Mouse (Mus musculus): ENCODE results near the gene Nova1. TPM values are rescaled to one million over a fixed set of nuclear protein-coding genes. Genes with fewer than 3 reads are reported as not detected.

Gene Nova1
- total RNA-seq, 1 experiment = 1.6 TPM

DNA sequence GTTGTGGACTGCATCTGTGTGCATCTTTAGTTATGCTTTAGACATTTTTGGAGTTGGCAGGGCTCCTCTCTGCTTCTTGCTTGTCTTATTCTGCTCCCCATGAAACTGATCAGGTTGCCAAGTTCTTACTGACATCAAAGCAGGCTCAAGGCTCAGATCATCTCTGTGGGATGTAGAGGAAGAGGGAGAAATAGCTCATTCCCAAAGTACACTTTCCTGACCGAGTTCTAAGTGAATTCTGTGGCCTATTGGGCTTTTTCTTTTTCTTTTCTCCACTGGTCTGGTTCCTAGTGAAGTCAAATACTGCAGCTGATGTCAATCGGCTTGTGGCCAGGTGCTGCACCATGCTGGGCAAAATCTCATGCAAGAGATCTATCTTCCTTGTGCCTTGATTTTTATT, 152.0 kb downstream of the Nova1 start:
- in situ Hi-C loops (cut with MboI; ENCODE audit: low sequenced_read_pairs in 2 of 2, unreplicated experiment in 2 of 2) = no loop called here
- Histone ChIP-seq H3K4me3 (ENCODE audit: insufficient read depth in 1 of 2, low read depth in 1 of 2, low read length in 2 of 2, poor library complexity in 1 of 2, severe bottlenecking in 1 of 2) (no peak overlapping the region), H3K9me3 (ENCODE audit: control insufficient read depth, insufficient read depth, low read depth, low read length) (no peaks in the 10 kb centered on the region), H3K9ac (ENCODE audit: insufficient read depth, low read depth, low read length, poor library complexity, severe bottlenecking) (no peak overlapping the region), H3K36me3 (ENCODE audit: control insufficient read depth, insufficient read depth, low read length, poor library complexity, severe bottlenecking) (no peaks in the 10 kb centered on the region), H3K27ac (ENCODE audit: insufficient read depth, low read depth, low read length, poor library complexity, severe bottlenecking) (no peak overlapping the region), H3K4me1 (ENCODE audit: control insufficient read depth in 2 of 2, insufficient read depth in 2 of 2, low read length in 2 of 2, poor library complexity in 1 of 2) (no peaks in the 10 kb centered on the region)
- DNase-seq (ENCODE audit: low read depth, low spot score) = no peak
- TF ChIP-seq ZNF384 (IDR thresholded peaks at IDR 0.05; ENCODE audit: low read depth, low read length) (no peak), ZC3H11A (IDR thresholded peaks at IDR 0.05; ENCODE audit: borderline replicate concordance, low read depth, low read length) (no peak), CHD2 (IDR thresholded peaks at IDR 0.05; ENCODE audit: low read depth, low read length) (no peak), HCFC1 (IDR thresholded peaks at IDR 0.05; ENCODE audit: borderline replicate concordance, insufficient read depth, low read length) (no peak), MAFK (IDR thresholded peaks at IDR 0.05; ENCODE audit: insufficient read depth, low read depth, low read length) (no peak)

DNA sequence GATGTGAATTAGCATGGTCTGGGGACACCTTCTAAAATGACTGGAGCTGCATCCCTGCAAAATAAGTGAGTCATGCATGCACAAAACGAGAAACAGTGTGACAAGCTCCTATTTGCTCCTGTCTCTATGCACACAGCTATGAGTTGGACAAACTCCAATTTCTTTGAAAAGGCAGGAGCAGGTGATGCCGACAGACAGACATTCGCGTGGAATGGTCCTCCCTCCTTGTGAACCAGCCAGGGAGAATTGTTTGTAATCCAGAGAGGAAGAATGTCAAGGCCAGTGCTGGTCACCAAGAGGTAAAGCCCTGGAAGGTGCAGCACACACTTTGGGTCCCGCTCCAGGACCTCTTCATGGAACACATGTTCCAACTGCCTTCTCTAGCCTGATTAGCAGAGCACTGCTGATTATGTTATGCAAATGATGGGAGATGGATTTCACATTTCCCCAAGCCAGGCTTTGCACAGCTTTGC, 172.6 kb downstream of the Nova1 start:
- in situ Hi-C loops (cut with MboI; ENCODE audit: low sequenced_read_pairs in 2 of 2, unreplicated experiment in 2 of 2) = no loop called here
- TF ChIP-seq MAFK (IDR thresholded peaks at IDR 0.05; ENCODE audit: insufficient read depth, low read depth, low read length) (no peak), HCFC1 (IDR thresholded peaks at IDR 0.05; ENCODE audit: borderline replicate concordance, insufficient read depth, low read length) (no peak), ZNF384 (IDR thresholded peaks at IDR 0.05; ENCODE audit: low read depth, low read length) (no peak), CHD2 (IDR thresholded peaks at IDR 0.05; ENCODE audit: low read depth, low read length) (no peak), ZC3H11A (IDR thresholded peaks at IDR 0.05; ENCODE audit: borderline replicate concordance, low read depth, low read length) (no peak)

DNA sequence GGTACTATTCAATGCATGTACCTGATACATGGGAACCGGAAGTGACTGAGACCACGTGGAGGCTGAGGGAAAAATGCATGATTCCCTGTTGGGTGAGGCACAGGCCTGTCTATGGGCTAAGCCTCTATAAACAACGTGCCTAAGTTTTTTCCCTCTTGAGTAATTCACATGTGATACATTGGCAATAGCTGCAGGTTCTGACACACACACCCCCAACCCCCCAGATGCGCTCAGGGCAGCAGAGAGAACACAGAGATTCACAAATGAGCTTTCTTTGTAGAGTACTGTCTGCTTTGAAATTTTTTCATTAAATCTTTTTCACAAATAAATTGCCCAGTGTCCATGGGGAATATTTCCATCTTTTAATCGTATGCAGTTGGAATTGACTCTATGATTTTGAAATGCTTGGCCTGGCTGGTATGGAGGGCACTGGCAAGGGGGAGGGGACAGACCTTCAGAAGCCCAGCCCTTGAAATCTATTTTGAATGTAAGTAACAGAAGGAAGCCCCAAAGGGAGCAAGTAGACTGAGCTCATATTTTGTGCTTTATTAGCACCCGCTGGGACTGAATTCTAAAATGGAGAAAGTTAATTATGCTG, 173.3 kb downstream of the Nova1 start:
- no peaks in the 10 kb centered on the region for H3K9me3 ChIP-seq (ENCODE audit: control insufficient read depth, insufficient read depth, low read depth, low read length)
- in situ Hi-C loops (cut with MboI; ENCODE audit: low sequenced_read_pairs in 2 of 2, unreplicated experiment in 2 of 2) = no loop called here
- H3K4me3 ChIP-seq (ENCODE audit: insufficient read depth in 1 of 2, low read depth in 1 of 2, low read length in 2 of 2, poor library complexity in 1 of 2, severe bottlenecking in 1 of 2) = no peak overlapping the region
- TF ChIP-seq CHD2 (IDR thresholded peaks at IDR 0.05; ENCODE audit: low read depth, low read length) (no peak), ZC3H11A (IDR thresholded peaks at IDR 0.05; ENCODE audit: borderline replicate concordance, low read depth, low read length) (no peak), ZNF384 (IDR thresholded peaks at IDR 0.05; ENCODE audit: low read depth, low read length) (no peak), MAFK (IDR thresholded peaks at IDR 0.05; ENCODE audit: insufficient read depth, low read depth, low read length) (no peak), HCFC1 (IDR thresholded peaks at IDR 0.05; ENCODE audit: borderline replicate concordance, insufficient read depth, low read length) (no peak)
- H3K4me1 ChIP-seq (ENCODE audit: control insufficient read depth in 2 of 2, insufficient read depth in 2 of 2, low read length in 2 of 2, poor library complexity in 1 of 2) = no peaks in the 10 kb centered on the region
- no peak overlapping the region for H3K27ac ChIP-seq (ENCODE audit: insufficient read depth, low read depth, low read length, poor library complexity, severe bottlenecking)
- H3K9ac ChIP-seq (ENCODE audit: insufficient read depth, low read depth, low read length, poor library complexity, severe bottlenecking) = no peak overlapping the region
- H3K36me3 ChIP-seq (ENCODE audit: control insufficient read depth, insufficient read depth, low read length, poor library complexity, severe bottlenecking) = no peaks in the 10 kb centered on the region
- DNase-seq (ENCODE audit: low read depth, low spot score) = no peak

More for the DNA sequence above, 172.6 kb downstream of the Nova1 start:
- no peak overlapping the region for H3K4me3 ChIP-seq (ENCODE audit: insufficient read depth in 1 of 2, low read depth in 1 of 2, low read length in 2 of 2, poor library complexity in 1 of 2, severe bottlenecking in 1 of 2)
- no peaks in the 10 kb centered on the region for H3K4me1 ChIP-seq (ENCODE audit: control insufficient read depth in 2 of 2, insufficient read depth in 2 of 2, low read length in 2 of 2, poor library complexity in 1 of 2)
- no peaks in the 10 kb centered on the region for H3K9me3 ChIP-seq (ENCODE audit: control insufficient read depth, insufficient read depth, low read depth, low read length)
- H3K9ac ChIP-seq (ENCODE audit: insufficient read depth, low read depth, low read length, poor library complexity, severe bottlenecking) = no peak overlapping the region
- H3K27ac ChIP-seq (ENCODE audit: insufficient read depth, low read depth, low read length, poor library complexity, severe bottlenecking) = no peak overlapping the region
- DNase-seq (ENCODE audit: low read depth, low spot score) = no peak
- H3K36me3 ChIP-seq (ENCODE audit: control insufficient read depth, insufficient read depth, low read length, poor library complexity, severe bottlenecking) = no peaks in the 10 kb centered on the region
